Mouse (Mus musculus) ES-E14 (cell line): ENCODE measurements at regions not wholly inside any gene's neighbourhood (a gene's known extent, or its start where the extent isn't known, plus 50 kb on each side); places are given as distances from the start of the nearest gene placed in this dataset.

Experiments used
- CHD2 ChIP-seq: IDR thresholded peaks from 2 replicates; pipeline ENCODE4 v1.6.1; 2014; ENCODE audit warnings: mild to moderate bottlenecking, low read depth, low read length, inconsistent platforms
- HCFC1 ChIP-seq: IDR thresholded peaks from 2 replicates; pipeline ENCODE4 v1.6.1; 2012; ENCODE audit warnings: low read length, inconsistent platforms, borderline replicate concordance; ENCODE audit not compliant: insufficient read depth

DNA sequence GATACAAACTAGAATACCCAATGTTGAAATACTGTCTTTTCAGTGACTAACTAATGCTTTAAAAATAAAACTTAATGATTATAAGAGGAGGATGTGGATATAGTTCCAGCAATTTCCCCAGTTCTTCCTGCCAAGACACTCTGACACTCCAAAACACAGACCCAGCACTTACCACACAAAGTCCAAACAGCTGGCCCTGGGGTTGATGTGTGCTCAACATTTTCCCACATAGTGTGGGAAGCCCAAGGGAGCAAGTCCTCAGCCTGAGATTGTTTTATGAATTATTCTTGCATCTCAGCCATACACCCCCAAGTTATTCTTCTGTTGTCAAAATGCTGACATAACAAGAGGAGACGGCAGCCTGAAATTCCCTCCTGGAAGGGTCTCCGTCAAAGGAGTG lies 187.5 kb upstream of the Gm21897 start:
- TF ChIP-seq CHD2 (no peak), HCFC1 (no peak)
